15 mouse cellular contexts compared by ENCODE assay signal in genomic region chr13:51799735-51800522, GRCm38 (mm10). TPM values are rescaled to one million over a fixed set of nuclear protein-coding genes. Genes with fewer than 3 reads are reported as not detected.
DNase-seq lines count a peak whose midpoint lies in the region; ATAC-seq and TF ChIP-seq lines count a peak whose summit lies in the region.
"Had no signal": no experiment of that assay in that cellular context is flagged by ENCODE, and none has a peak within 500 bp of the region (broad histone marks: within the 10 kb centered on the region; RNA-seq: fewer than 3 reads in every experiment).

No protein-coding gene starts in this region.

- peak; percentile 64 for ATAC-seq in liver, embryonic 13.5 days (ENCODE audit: low read depth)
- no peak for ATAC-seq in neural tube, embryonic 15.5 days (ENCODE audit: low FRiP score)
- ATAC-seq: intestine, embryonic 15.5 days had no signal

- no peak overlapping the region for H3K4me2 ChIP-seq in liver, embryonic 13.5 days
- H3K4me2 ChIP-seq in neural tube, embryonic 15.5 days = no peak overlapping the region
- H3K4me2 ChIP-seq: intestine, embryonic 15.5 days; neural tube, embryonic 13.5 days had no signal

- TF ChIP-seq POLR2A in MEL (IDR thresholded peaks at IDR 0.05; ENCODE audit: control insufficient read depth in 1 of 2, insufficient read depth in 1 of 2, low read depth in 1 of 2, low read length in 2 of 2, poor library complexity in 1 of 2) = no peak
- TF ChIP-seq POLR2A in olfactory bulb, adult 2 months (IDR thresholded peaks at IDR 0.05; ENCODE audit: insufficient read depth, low read depth, low read length) = no peak

- intact Hi-C loops in left cerebral cortex, postnatal 14 days (cut with DNase I) = no loop called here

- TF ChIP-seq RAD21 in MEL (IDR thresholded peaks at IDR 0.05; ENCODE audit: low read depth, low read length) = no peak

- WGBS in liver, embryonic 13.5 days (ENCODE audit: insufficient replicate concordance) = 49% methylated on average over 16 of the region's 16 CpGs
- 58% methylated on average over 16 of the region's 16 CpGs for whole genome bisulfite sequencing in olfactory bulb, adult 2 months
- 85% methylated on average over 16 of the region's 16 CpGs for WGBS in neural tube, embryonic 15.5 days

- peaks cover 0 to 13% of the 10 kb centered on the region in 2 experiments; a peak in 2 of 4 replicates for H3K36me3 ChIP-seq in MEL (ENCODE audit: control insufficient read depth in 1 of 2, insufficient read depth in 2 of 2, low read length in 2 of 2)
- H3K36me3 ChIP-seq in liver, embryonic 13.5 days = no peaks in the 10 kb centered on the region
- H3K36me3 ChIP-seq in neural tube, embryonic 15.5 days = no peaks in the 10 kb centered on the region
- H3K36me3 ChIP-seq: heart, embryonic 10.5 days; intestine, embryonic 15.5 days; neural tube, embryonic 13.5 days had no signal

- H3K27ac ChIP-seq in MEL (ENCODE audit: control insufficient read depth, low read depth, low read length) = peak overlapping the region; percentile 63
- no peak overlapping the region for H3K27ac ChIP-seq in liver, embryonic 13.5 days
- H3K27ac ChIP-seq in olfactory bulb, adult 2 months (ENCODE audit: insufficient read depth, low read depth, low read length) = peak overlapping the region; percentile 98
- H3K27ac ChIP-seq in neural tube, embryonic 15.5 days (replicated peaks) = no peak overlapping the region
- H3K27ac ChIP-seq: heart, embryonic 10.5 days; intestine, embryonic 15.5 days; neural tube, embryonic 13.5 days had no signal

- no peaks in the 10 kb centered on the region for H3K9me3 ChIP-seq in MEL (replicated peaks; ENCODE audit: insufficient read depth, low read length)
- H3K9me3 ChIP-seq in liver, embryonic 13.5 days (replicated peaks) = no peaks in the 10 kb centered on the region
- no peaks in the 10 kb centered on the region for H3K9me3 ChIP-seq in neural tube, embryonic 15.5 days (replicated peaks)
- H3K9me3 ChIP-seq: heart, embryonic 10.5 days; intestine, embryonic 15.5 days; neural tube, embryonic 13.5 days had no signal

- H3K27me3 ChIP-seq in MEL (ENCODE audit: control insufficient read depth in 1 of 2, insufficient read depth in 2 of 2, low read length in 2 of 2) = no peaks in the 10 kb centered on the region
- no peaks in the 10 kb centered on the region for H3K27me3 ChIP-seq in liver, embryonic 13.5 days
- H3K27me3 ChIP-seq in neural tube, embryonic 15.5 days (replicated peaks) = no peaks in the 10 kb centered on the region; the same call in 1 of the 2 replicates
- H3K27me3 ChIP-seq: intestine, embryonic 15.5 days; neural tube, embryonic 13.5 days had no signal

- no peaks in the 10 kb centered on the region for H3K79me2 ChIP-seq in MEL (ENCODE audit: control insufficient read depth, insufficient read depth, low read length, poor library complexity)

- peaks cover 14 to 25% of the 10 kb centered on the region in 2 experiments for H3K4me1 ChIP-seq in MEL (ENCODE audit: control insufficient read depth in 1 of 2, insufficient read depth in 2 of 2, low read length in 2 of 2)
- peaks cover 18% of the 10 kb centered on the region for H3K4me1 ChIP-seq in liver, embryonic 13.5 days (replicated peaks)
- H3K4me1 ChIP-seq in olfactory bulb, adult 2 months (ENCODE audit: control insufficient read depth, insufficient read depth, low read length) = peaks cover 33% of the 10 kb centered on the region
- 0 out of 2 replicates have a peak, but pooled peaks cover 4% of the 10 kb centered on the region for H3K4me1 ChIP-seq in neural tube, embryonic 15.5 days
- H3K4me1 ChIP-seq: intestine, embryonic 15.5 days; neural tube, embryonic 13.5 days had no signal

- DNase-seq in CD4-positive, CD25-positive, alpha-beta regulatory T cell, adult 2 months (ENCODE audit: low read depth, low spot score) = peak; percentile 75
- DNase-seq in MEL (ENCODE audit: low read depth, low spot score) = peak; percentile 30
- DNase-seq in liver, embryonic 13.5 days = no peak
- no peak for DNase-seq in cerebellum, postnatal 36 days
- no peak for DNase-seq in left cerebral cortex, postnatal 14 days (ENCODE audit: low spot score in 2 of 2)
- DNase-seq: cerebellum, adult 8-10 months; heart, postnatal 36 days; lung, adult 18-20 months; midbrain, embryonic 14.5 days had no signal

- H3K9ac ChIP-seq in MEL (ENCODE audit: control insufficient read depth, low read depth, low read length, poor library complexity, severe bottlenecking) = peak overlapping the region; percentile 38
- no peak overlapping the region for H3K9ac ChIP-seq in liver, embryonic 13.5 days
- no peak overlapping the region for H3K9ac ChIP-seq in neural tube, embryonic 15.5 days (replicated peaks)
- H3K9ac ChIP-seq: intestine, embryonic 15.5 days; neural tube, embryonic 13.5 days had no signal

- peak; percentile 30 to 54; a peak in 3 of 4 replicates for TF ChIP-seq EP300 in MEL (IDR thresholded peaks at IDR 0.05; ENCODE audit: low read depth in 1 of 2, low read length in 2 of 2)

- no peak for TF ChIP-seq CTCF in MEL (IDR thresholded peaks at IDR 0.05 in 2 of 3, conservative IDR thresholded peaks at IDR 0.05 in 1 of 3; ENCODE audit: control insufficient read depth in 1 of 3, insufficient read depth in 1 of 3, low read depth in 2 of 3, low read length in 3 of 3, poor library complexity in 1 of 3, severe bottlenecking in 1 of 3)
- no peak for TF ChIP-seq CTCF in olfactory bulb, adult 2 months (IDR thresholded peaks at IDR 0.05; ENCODE audit: insufficient read depth, low read depth, low read length)

- no peak overlapping the region for H3K4me3 ChIP-seq in MEL (ENCODE audit: control insufficient read depth in 1 of 2, insufficient read depth in 1 of 2, low read depth in 2 of 2, low read length in 2 of 2)
- H3K4me3 ChIP-seq in liver, embryonic 13.5 days (replicated peaks) = no peak overlapping the region
- no peak overlapping the region for H3K4me3 ChIP-seq in olfactory bulb, adult 2 months (ENCODE audit: insufficient read depth, low read depth, low read length)
- H3K4me3 ChIP-seq in neural tube, embryonic 15.5 days (replicated peaks) = no peak overlapping the region
- H3K4me3 ChIP-seq: heart, embryonic 10.5 days; intestine, embryonic 15.5 days; layer of hippocampus, adult 2 months; neural tube, embryonic 13.5 days had no signal

TF ChIP-seq in MEL, 35 proteins besides CTCF, POLR2A, EP300 and RAD21:
- TF ChIP-seq MYC (IDR thresholded peaks at IDR 0.05; ENCODE audit: low read depth, low read length) (0 out of 2 replicates have a peak, but pooled peaks have one; percentile 31), ETS1 (IDR thresholded peaks at IDR 0.05; ENCODE audit: low read depth, low read length) (peak; percentile 39; the same call in 1 of the 2 replicates), TCF12 (IDR thresholded peaks at IDR 0.05; ENCODE audit: low read depth, low read length) (peak; percentile 45; the same call in 1 of the 2 replicates), ELF1 (IDR thresholded peaks at IDR 0.05; ENCODE audit: low read depth, low read length) (no peak), MXI1 (IDR thresholded peaks at IDR 0.05; ENCODE audit: low read depth, low read length) (peak; percentile 63; the same call in 1 of the 2 replicates), MAX (IDR thresholded peaks at IDR 0.05; ENCODE audit: low read length) (peak; percentile 55; the same call in 1 of the 2 replicates)

RNA-seq across cellular contexts. Expression of gene Sema4d, which starts 6.4 kb away (rescaled TPM):
- 6.9 and 8.2 TPM in 2 replicates for total RNA-seq in MEL (2012; rRNA removed)
- 10 to 100 TPM in 1 of 2 experiments, not detected in 1; 20.3 TPM for polyA plus RNA-seq in MEL (2012; ENCODE audit: insufficient read depth in 1 of 2, insufficient read length in 2 of 2, low read depth in 1 of 2, low replicate concordance in 2 of 2, missing spikeins in 1 of 2)
- 6.0 and 7.6 TPM in 2 replicates for polyA plus RNA-seq in liver, embryonic 13.5 days (2015; fragmentation: Nextera tagmentation; extraction: Ambion mirVana)
- 104 TPM in 1 of 2 replicates, not detected in the other for polyA plus RNA-seq in olfactory bulb, adult 2 months (2012; ENCODE audit: insufficient read depth, insufficient read length, low replicate concordance, missing spikeins)
- polyA plus RNA-seq in neural tube, embryonic 15.5 days (2015; fragmentation: Nextera tagmentation; extraction: Ambion mirVana) = 15.2 and 17.9 TPM in 2 replicates
- total RNA-seq in left cerebral cortex, postnatal 14 days (2021) = 100 to 1,000 TPM in 1 of 2 experiments, 10 to 100 TPM in 1; 93.1 to 112 TPM

RNA-seq across cellular contexts. Expression of gene Gadd45g, which starts 46.5 kb away (rescaled TPM):
- total RNA-seq in MEL (2012; rRNA removed) = 7.2 and 9.2 TPM in 2 replicates
- 10 to 100 TPM in 1 of 2 experiments, not detected in 1; 11.0 TPM for polyA plus RNA-seq in MEL (2012; ENCODE audit: insufficient read depth in 1 of 2, insufficient read length in 2 of 2, low read depth in 1 of 2, low replicate concordance in 2 of 2, missing spikeins in 1 of 2)
- polyA plus RNA-seq in liver, embryonic 13.5 days (2015; fragmentation: Nextera tagmentation; extraction: Ambion mirVana) = 19.5 and 20.8 TPM in 2 replicates
- not detected in 2 replicates for polyA plus RNA-seq in olfactory bulb, adult 2 months (2012; ENCODE audit: insufficient read depth, insufficient read length, low replicate concordance, missing spikeins)
- polyA plus RNA-seq in neural tube, embryonic 15.5 days (2015; fragmentation: Nextera tagmentation; extraction: Ambion mirVana) = 32.1 and 35.4 TPM in 2 replicates
- total RNA-seq in left cerebral cortex, postnatal 14 days (2021) = 10 to 100 TPM; 16.4 to 19.1 TPM

Comparison
In these comparisons a context has a peak if more than half of its experiments do, and no peak if none do; other contexts are left out.
1. DNase-seq: peak in CD4-positive, CD25-positive, alpha-beta regulatory T cell, adult 2 months (single experiment) and MEL (single experiment); none in liver, embryonic 13.5 days (single experiment), cerebellum, postnatal 36 days (0 of 2) and left cerebral cortex, postnatal 14 days (0 of 2).
2. H3K27ac ChIP-seq: peak in MEL (single experiment) and olfactory bulb, adult 2 months (single experiment); none in liver, embryonic 13.5 days (single experiment) and neural tube, embryonic 15.5 days (single experiment).